Mouse (Mus musculus) heart, embryonic 10.5 days (tissue): Measurements from ENCODE around the gene Atf6. TPM values are rescaled to one million over a fixed set of nuclear protein-coding genes. Genes with fewer than 3 reads are reported as not detected.

Experiments used
- DNase-seq: peaks from one replicate; pipeline ENCODE4 v3.0.0-alpha.2; 2017; ENCODE audit warnings: low spot score
- H3K27ac ChIP-seq: fragments of 300-500 bp; sonication (generic); 2 replicates; pipeline ENCODE4 v1.5.1; 2016; ENCODE audit warnings: mild to moderate bottlenecking
- H3K27me3 ChIP-seq: fragments of 300-500 bp; sonication (generic); 2 replicates; pipeline ENCODE4 v1.6.1; 2016; ENCODE audit warnings: mild to moderate bottlenecking; ENCODE audit not compliant: poor library complexity, insufficient read depth, severe bottlenecking
- H3K36me3 ChIP-seq: fragments of 300-500 bp; sonication (generic); 2 replicates; pipeline ENCODE4 v1.6.1; 2016; ENCODE audit warnings: mild to moderate bottlenecking, moderate library complexity
- H3K4me1 ChIP-seq: fragments of 300-500 bp; sonication (generic); 2 replicates; pipeline ENCODE4 v1.6.1; 2016; ENCODE audit warnings: mild to moderate bottlenecking
- H3K4me3 ChIP-seq: fragments of 300-500 bp; sonication (generic); 2 replicates; pipeline ENCODE4 v1.5.1; 2016; ENCODE audit warnings: mild to moderate bottlenecking, moderate library complexity
- H3K9me3 ChIP-seq: fragments of 300-500 bp; sonication (generic); 2 replicates; pipeline ENCODE4 v1.6.1; 2016; ENCODE audit warnings: mild to moderate bottlenecking, moderate library complexity
- WGBS: fragments of 180-500 bp; shearing (Covaris S2); methylation state at CpG from one replicate; pipeline ENCODE4 v1.1.7; 2016; 5-methylcytosine and 5-hydroxymethylcytosine counted together
- polyA plus RNA-seq: library from polyadenylated mRNA; unstranded; fragments of >200 nt; fragmentation: Nextera tagmentation; extraction: Ambion mirVana; gene quantifications from 2 replicates; pipeline ENCODE4 v1.2.1, GENCODE M21; 2016

Atf6 gene
- polyA plus RNA-seq = 10.9 and 16.0 TPM in 2 replicates

- H3K4me3 ChIP-seq = peak within 1 kb of the TSS; percentile 91
- peak; percentile 97 for DNase-seq
- peak within 1 kb of the TSS; percentile 90 for H3K27ac ChIP-seq
- under 1% methylated on average over 25 of the region's 25 CpGs for WGBS
- H3K27me3 ChIP-seq = no peaks in the 10 kb centered on the region
- no peaks in the 10 kb centered on the region for H3K9me3 ChIP-seq
- H3K36me3 ChIP-seq = peaks cover 14% of the 10 kb centered on the region; the same call in 1 of the 2 replicates
- peaks cover 24% of the 10 kb centered on the region for H3K4me1 ChIP-seq
Observed at GRCm38 (mm10) chr1:170867691-170868105, at the start of gene Atf6. Gene Atf6 (minus strand): TSS chr1:170867771.

- no peaks in the 10 kb centered on the region for H3K9me3 ChIP-seq
- DNase-seq = peak; percentile 90
- H3K36me3 ChIP-seq = no peaks in the 10 kb centered on the region
- peaks cover 35% of the 10 kb centered on the region for H3K27me3 ChIP-seq
- no peak overlapping the region for H3K4me3 ChIP-seq
- WGBS = 37% methylated on average over 5 of the region's 5 CpGs
- peaks cover 11% of the 10 kb centered on the region; the same call in 1 of the 2 replicates for H3K4me1 ChIP-seq
- peak overlapping the region; percentile 31; the same call in 1 of the 2 replicates for H3K27ac ChIP-seq
Observed at GRCm38 (mm10) chr1:170915657-170916056, 48.1 kb upstream of the Atf6 start.

- no peak within 1 kb of the TSS for H3K4me3 ChIP-seq
- H3K36me3 ChIP-seq = no peaks in the 10 kb centered on the region
- H3K27ac ChIP-seq = no peak within 1 kb of the TSS
- H3K9me3 ChIP-seq = no peaks in the 10 kb centered on the region
- DNase-seq = no peak
- H3K4me1 ChIP-seq = peaks cover 17% of the 10 kb centered on the region
- peaks cover 61% of the 10 kb centered on the region for H3K27me3 ChIP-seq
- 74% methylated on average over 5 of the region's 5 CpGs for WGBS
Observed at GRCm38 (mm10) chr1:170912891-170913615, 45.5 kb upstream of the Atf6 start, which contains the start of gene Fcrlb. Gene Fcrlb (minus strand): TSS chr1:170912941.

DNA sequence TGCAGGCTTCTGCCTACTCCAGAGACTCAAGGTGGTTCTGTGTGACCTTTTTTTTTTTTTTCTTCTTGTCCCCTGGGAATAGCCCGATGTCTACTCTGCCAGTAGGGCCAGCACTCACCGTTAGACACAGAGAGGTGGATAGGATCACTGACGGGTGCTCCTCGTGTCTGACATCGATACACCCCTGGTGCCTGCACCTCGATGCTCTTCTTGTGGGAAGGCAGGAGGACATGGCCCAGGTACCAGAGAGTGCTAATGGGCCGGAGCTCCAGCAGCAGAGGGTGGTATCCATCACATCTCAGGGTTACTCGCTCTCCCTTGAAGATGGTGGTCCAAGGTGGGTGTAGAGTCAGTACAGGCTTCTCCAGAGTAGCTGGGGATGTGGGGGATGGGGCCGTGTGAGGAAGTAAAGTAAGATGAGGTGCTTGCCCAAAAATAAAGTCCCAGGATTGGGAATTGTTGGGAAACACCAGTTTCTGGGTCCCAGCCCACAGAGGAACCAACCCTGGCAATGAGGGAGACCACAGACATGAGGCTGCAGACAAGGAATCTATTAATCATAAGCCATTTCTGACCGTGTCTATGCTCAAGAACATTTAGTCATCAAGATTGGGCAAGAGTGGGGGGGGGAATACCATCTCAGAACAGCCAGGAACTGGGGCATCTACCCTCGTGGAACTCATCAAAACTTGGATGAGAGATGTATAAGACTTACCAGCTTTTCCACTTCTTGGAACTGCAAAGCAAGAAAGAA, 44.5 kb upstream of the Atf6 start:
- no peak for DNase-seq
- 75% methylated on average over 11 of the region's 11 CpGs for WGBS
- Histone ChIP-seq H3K27ac (no peak overlapping the region), H3K9me3 (no peaks in the 10 kb centered on the region), H3K4me3 (no peak overlapping the region), H3K4me1 (peaks cover 26% of the 10 kb centered on the region), H3K27me3 (peaks cover 71% of the 10 kb centered on the region), H3K36me3 (no peaks in the 10 kb centered on the region)

DNA sequence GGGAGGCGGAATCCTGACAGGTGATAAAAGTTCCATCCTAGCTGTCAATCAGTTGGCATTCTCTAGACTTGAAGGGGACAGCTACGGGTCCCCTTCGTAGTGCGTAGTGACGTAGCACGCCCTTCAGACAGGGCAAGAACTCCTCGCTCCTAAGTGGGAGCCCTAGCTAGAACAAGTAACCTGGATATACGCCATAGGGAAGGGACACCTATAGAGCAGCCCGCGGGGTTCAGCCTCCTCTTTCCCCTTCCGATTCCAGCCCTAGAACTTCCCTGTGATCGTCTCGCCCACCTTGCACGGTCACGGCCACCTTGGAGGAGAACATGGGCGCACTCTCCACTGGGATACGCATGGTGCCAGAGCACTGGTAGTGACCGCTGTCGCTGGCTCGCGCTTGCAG, 40.8 kb upstream of the Atf6 start:
- H3K36me3 ChIP-seq = no peaks in the 10 kb centered on the region
- peaks cover 16% of the 10 kb centered on the region for H3K4me1 ChIP-seq
- no peak for DNase-seq
- H3K27me3 ChIP-seq = peaks cover 91% of the 10 kb centered on the region
- peak overlapping the region; percentile 67 for H3K4me3 ChIP-seq
- 4% methylated on average over 21 of the region's 21 CpGs for WGBS
- no peaks in the 10 kb centered on the region for H3K9me3 ChIP-seq
- no peak overlapping the region; the same call in 1 of the 2 replicates for H3K27ac ChIP-seq

DNA sequence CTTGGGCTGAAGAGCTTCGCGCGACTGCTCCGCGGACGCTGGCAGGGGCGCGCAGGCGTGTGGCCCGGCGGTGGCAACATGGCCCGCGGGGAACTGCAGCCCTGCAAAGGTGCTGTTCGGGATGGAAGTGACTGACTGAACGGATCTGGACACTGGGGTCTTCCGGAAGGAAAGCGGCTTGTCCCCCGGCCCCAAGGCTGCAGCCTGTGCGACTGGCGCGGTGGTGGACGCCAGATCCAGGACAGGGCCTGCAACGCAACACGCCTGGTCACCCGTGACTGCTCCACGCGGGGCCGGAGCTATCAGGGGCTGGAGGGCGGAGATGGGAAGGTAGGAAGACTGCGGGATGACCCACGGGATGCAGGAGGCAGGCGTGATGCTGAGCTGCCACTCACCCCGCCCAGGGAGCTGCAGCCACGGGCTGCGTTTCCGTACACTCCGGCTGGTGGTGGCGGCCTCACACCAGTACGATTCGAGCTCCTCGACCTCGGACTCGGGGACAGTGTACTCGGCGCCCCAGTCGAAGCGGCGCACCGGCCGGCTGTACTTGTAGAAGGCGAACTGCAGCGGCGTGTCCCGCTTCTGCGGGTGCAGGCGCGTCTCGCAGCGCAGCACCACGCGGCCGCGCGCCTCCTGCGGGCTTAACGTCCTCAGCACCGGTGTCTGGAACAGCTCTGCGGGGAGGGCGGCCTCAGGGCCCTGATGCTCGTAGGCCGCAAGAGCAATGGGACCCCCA, 40.1 kb upstream of the Atf6 start:
- Histone ChIP-seq H3K9me3 (no peaks in the 10 kb centered on the region), H3K4me1 (peaks cover 16% of the 10 kb centered on the region), H3K4me3 (peak overlapping the region; percentile 67), H3K36me3 (no peaks in the 10 kb centered on the region), H3K27me3 (peaks cover 91% of the 10 kb centered on the region), H3K27ac (peak overlapping the region; percentile 59)
- DNase-seq = peak; percentile 75
- under 1% methylated on average over 71 of the region's 71 CpGs for WGBS

DNA sequence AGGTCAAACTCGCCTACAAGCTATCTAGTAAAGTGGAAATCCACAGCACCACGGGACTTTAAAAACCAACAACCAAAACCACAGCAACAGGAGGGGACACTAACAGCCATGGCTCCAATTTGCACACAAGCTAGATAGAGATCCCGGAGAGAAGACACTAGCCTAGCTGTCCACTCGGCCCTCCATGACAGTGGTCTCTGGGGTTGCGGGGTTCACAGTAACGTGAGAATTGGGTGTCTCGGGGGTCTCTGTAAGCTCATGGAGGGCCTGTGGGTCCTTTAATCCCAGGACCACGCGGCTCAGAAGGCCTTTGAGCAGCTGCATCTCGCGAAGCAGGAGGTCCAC, 39.5 kb upstream of the Atf6 start:
- WGBS = 18% methylated on average over 11 of the region's 11 CpGs
- peak overlapping the region; percentile 67 for H3K4me3 ChIP-seq
- H3K27me3 ChIP-seq = peaks cover 92% of the 10 kb centered on the region
- H3K27ac ChIP-seq = peak overlapping the region; percentile 59; the same call in 1 of the 2 replicates
- no peaks in the 10 kb centered on the region for H3K36me3 ChIP-seq
- no peak for DNase-seq
- peaks cover 16% of the 10 kb centered on the region for H3K4me1 ChIP-seq
- H3K9me3 ChIP-seq = no peaks in the 10 kb centered on the region

- no peak for DNase-seq
- no peak overlapping the region for H3K27ac ChIP-seq
- no peaks in the 10 kb centered on the region for H3K9me3 ChIP-seq
- H3K27me3 ChIP-seq = peaks cover 64% of the 10 kb centered on the region
- no peaks in the 10 kb centered on the region for H3K36me3 ChIP-seq
- WGBS = 63% methylated on average over 5 of the region's 5 CpGs
- H3K4me3 ChIP-seq = no peak overlapping the region
- peaks cover 14% of the 10 kb centered on the region for H3K4me1 ChIP-seq
Observed at GRCm38 (mm10) chr1:170903485-170903884, 35.9 kb upstream of the Atf6 start.

GRCm38 (mm10) chr1:170901536-170902238, 34.1 kb upstream of the Atf6 start:
- no peak overlapping the region for H3K4me3 ChIP-seq
- DNase-seq = peak; percentile 91
- H3K27ac ChIP-seq = no peak overlapping the region
- peaks cover 49% of the 10 kb centered on the region for H3K27me3 ChIP-seq
- H3K9me3 ChIP-seq = no peaks in the 10 kb centered on the region
- 33% methylated on average over 10 of the region's 10 CpGs for WGBS
- no peaks in the 10 kb centered on the region for H3K4me1 ChIP-seq
- no peaks in the 10 kb centered on the region for H3K36me3 ChIP-seq

GRCm38 (mm10) chr1:170900799-170901467, 33.4 kb upstream of the Atf6 start:
- WGBS = 36% methylated on average over 10 of the region's 10 CpGs
- Histone ChIP-seq H3K27ac (no peak overlapping the region), H3K9me3 (no peaks in the 10 kb centered on the region), H3K36me3 (no peaks in the 10 kb centered on the region), H3K4me1 (no peaks in the 10 kb centered on the region), H3K4me3 (0 out of 2 replicates have a peak overlapping the region, but pooled peaks have one; percentile 22), H3K27me3 (peaks cover 41% of the 10 kb centered on the region)
- no peak for DNase-seq

DNA sequence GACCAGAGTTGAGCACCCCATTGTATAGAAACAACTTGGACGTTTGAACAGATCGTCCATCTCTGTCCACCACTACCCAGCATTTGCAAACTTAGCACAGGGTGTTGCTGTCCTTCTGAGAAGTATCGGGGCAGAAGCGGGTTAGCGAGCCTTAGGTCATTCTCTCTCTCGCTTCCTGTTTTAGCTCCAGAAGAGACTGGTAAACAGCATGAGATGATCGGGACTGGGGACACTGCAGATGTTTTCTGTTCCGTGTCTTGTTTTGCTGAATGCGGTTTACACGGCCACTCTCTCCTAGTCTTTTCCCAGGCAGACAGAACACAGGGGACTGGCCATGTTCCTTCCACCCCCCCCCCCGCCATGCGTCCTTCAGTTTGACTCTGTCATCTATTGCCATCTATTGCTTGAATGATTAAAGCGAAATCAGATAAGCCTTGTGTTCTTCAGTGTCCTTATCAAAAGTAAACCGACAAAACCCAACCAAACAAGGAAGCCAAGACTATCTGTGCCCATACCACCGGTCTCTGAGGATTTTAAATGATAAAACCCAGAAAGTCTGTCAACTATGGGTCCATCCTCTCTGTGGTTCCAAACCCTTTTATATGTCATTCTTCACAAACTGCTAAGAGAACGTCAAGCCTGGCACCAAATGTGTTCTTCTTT, 31.0 kb upstream of the Atf6 start:
- peaks cover 23% of the 10 kb centered on the region; the same call in 1 of the 2 replicates for H3K27me3 ChIP-seq
- no peak overlapping the region for H3K27ac ChIP-seq
- no peaks in the 10 kb centered on the region for H3K36me3 ChIP-seq
- no peak for DNase-seq
- no peaks in the 10 kb centered on the region for H3K9me3 ChIP-seq
- WGBS = 61% methylated on average over 16 of the region's 16 CpGs
- no peaks in the 10 kb centered on the region for H3K4me1 ChIP-seq
- no peak overlapping the region for H3K4me3 ChIP-seq
